Mouse (Mus musculus) ES-E14 (cell line): ENCODE measurements around the gene Qrsl1. TPM values are rescaled to one million over a fixed set of nuclear protein-coding genes. Genes with fewer than 3 reads are reported as not detected.

Source experiments
- DNase-seq: peaks from one replicate; pipeline ENCODE4 v3.0.0-alpha.2; 2013; ENCODE audit warnings: low read depth, low spot score
- H3K27ac ChIP-seq: 2 replicates; pipeline ENCODE4 v1.5.1; 2012; ENCODE audit warnings: low read depth, mild to moderate bottlenecking, low read length, moderate library complexity, mixed read lengths; ENCODE audit not compliant: poor library complexity, insufficient read depth, severe bottlenecking
- H3K36me3 ChIP-seq: 2 replicates; pipeline ENCODE4 v1.6.1; 2012; ENCODE audit warnings: mild to moderate bottlenecking, low read length, moderate library complexity, mixed read lengths; ENCODE audit not compliant: control insufficient read depth, poor library complexity, insufficient read depth, severe bottlenecking
- H3K4me1 ChIP-seq, 2 experiments: fragments of 150-350 bp in 1 of 2; sonication (generic) in 1 of 2; 2 replicates each; pipeline ENCODE4 v1.6.1; 2012; ENCODE audit warnings: low read length in 2 of 2, mild to moderate bottlenecking in 1 of 2, mixed read lengths in 1 of 2; ENCODE audit not compliant: control insufficient read depth in 2 of 2, insufficient read depth in 2 of 2, poor library complexity in 1 of 2
- H3K4me3 ChIP-seq, 2 experiments: fragments of 150-350 bp in 1 of 2; sonication (generic) in 1 of 2; 2 replicates each; pipeline ENCODE4 v1.5.1; 2012; ENCODE audit warnings: low read length in 2 of 2, low read depth in 1 of 2, mild to moderate bottlenecking in 1 of 2, mixed read lengths in 1 of 2; ENCODE audit not compliant: insufficient read depth in 1 of 2, poor library complexity in 1 of 2, severe bottlenecking in 1 of 2
- H3K9ac ChIP-seq: 2 replicates; pipeline ENCODE4 v1.6.1; 2012; ENCODE audit warnings: low read depth, mild to moderate bottlenecking, low read length, mixed read lengths; ENCODE audit not compliant: poor library complexity, insufficient read depth, severe bottlenecking
- H3K9me3 ChIP-seq: fragments of 150-350 bp; sonication (generic); 2 replicates; pipeline ENCODE4 v1.6.1; 2012; ENCODE audit warnings: low read depth, mild to moderate bottlenecking, low read length; ENCODE audit not compliant: control insufficient read depth, insufficient read depth
- CHD2 ChIP-seq: IDR thresholded peaks from 2 replicates; pipeline ENCODE4 v1.6.1; 2014; ENCODE audit warnings: mild to moderate bottlenecking, low read depth, low read length, inconsistent platforms
- HCFC1 ChIP-seq: IDR thresholded peaks from 2 replicates; pipeline ENCODE4 v1.6.1; 2012; ENCODE audit warnings: low read length, inconsistent platforms, borderline replicate concordance; ENCODE audit not compliant: insufficient read depth
- MAFK ChIP-seq: IDR thresholded peaks from 2 replicates; pipeline ENCODE4 v1.6.1; 2014; ENCODE audit warnings: mild to moderate bottlenecking, low read depth, low read length, inconsistent platforms; ENCODE audit not compliant: insufficient read depth
- ZC3H11A ChIP-seq: IDR thresholded peaks from 2 replicates; pipeline ENCODE4 v1.6.1; 2012; ENCODE audit warnings: low read depth, mild to moderate bottlenecking, inconsistent platforms, low read length, borderline replicate concordance
- ZNF384 ChIP-seq: IDR thresholded peaks from 2 replicates; pipeline ENCODE4 v1.6.1; 2012; ENCODE audit warnings: low read depth, low read length, inconsistent platforms
- in situ Hi-C, 2 experiments: fragments of 600-800 bp; cut with MboI; formaldehyde crosslinking; loops; one replicate each; pipeline ENCODE4 v1.15.1; 2025; ENCODE audit warnings: low sequenced_read_pairs in 2 of 2, inconsistent platforms in 1 of 2; ENCODE audit not compliant: unreplicated experiment in 2 of 2
- total RNA-seq: library from RNA; depleted of rRNA; stranded (reverse); fragments of 300-350 nt; gene quantifications from 2 replicates; pipeline ENCODE4 v1.2.3, GENCODE M21; 2012; rRNA removed

The Qrsl1 gene
- total RNA-seq: 24.8 and 28.9 TPM in 2 replicates

DNA sequence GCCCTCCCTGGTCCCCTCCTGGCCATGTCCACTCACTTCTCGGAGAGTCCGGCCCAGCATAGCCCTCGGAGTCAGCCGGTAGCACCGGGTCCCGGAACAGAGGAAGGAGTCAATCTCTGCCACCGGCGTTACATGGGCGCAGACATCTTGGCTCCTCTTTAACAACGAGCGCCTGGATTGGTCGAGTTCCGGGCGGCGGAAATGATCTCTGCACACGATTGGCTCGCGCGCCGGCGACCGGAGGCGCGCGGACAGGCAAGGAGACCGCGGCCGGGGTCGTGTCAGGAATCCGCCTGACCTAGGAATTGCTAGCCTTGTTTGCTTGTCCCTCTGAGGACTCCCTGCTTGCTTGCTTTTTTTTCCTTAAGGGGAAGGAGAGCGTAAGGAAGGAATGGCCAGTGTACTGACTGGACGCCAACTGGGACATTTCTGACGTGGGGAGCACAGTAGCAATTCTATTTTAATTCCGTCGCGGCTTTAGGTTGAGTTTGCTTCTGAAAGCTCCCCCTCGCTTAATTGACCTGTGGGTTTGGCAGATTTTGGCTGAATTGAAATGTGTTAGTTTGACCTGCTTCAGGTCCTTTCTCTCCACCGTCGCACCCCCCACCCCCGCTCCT is at the start of gene Qrsl1, which contains the start of gene Rtn4ip1:
Gene Qrsl1 (minus strand): TSS at position 168 of the 617 bp plus-strand sequence.
Gene Rtn4ip1 (plus strand): TSS at position 230 of the 617 bp plus-strand sequence.
- 0 out of 2 replicates have a peak, but pooled peaks cover 2% of the 10 kb centered on the region for H3K36me3 ChIP-seq
- TF ChIP-seq HCFC1 (peak; percentile 75), ZNF384 (no peak), CHD2 (peak; percentile 78), MAFK (no peak), ZC3H11A (peak; percentile 7; the same call in 1 of the 2 replicates)
- no peaks in the 10 kb centered on the region for H3K9me3 ChIP-seq
- peak; percentile 83 for DNase-seq
- peak within 1 kb of the TSS; percentile 98 for H3K9ac ChIP-seq
- peaks cover 2 to 3% of the 10 kb centered on the region in 2 experiments; a peak in 2 of 4 replicates for H3K4me1 ChIP-seq
- H3K4me3 ChIP-seq: peak within 1 kb of the TSS; percentile 96 to 99
- in situ Hi-C loops: loop anchor here in 1 of 2 experiments (25.0 kb wide), 1 partner anchor 314 kb away; the partner anchor contains the start of gene Cd24a
- H3K27ac ChIP-seq: peak within 1 kb of the TSS; percentile 87

DNA sequence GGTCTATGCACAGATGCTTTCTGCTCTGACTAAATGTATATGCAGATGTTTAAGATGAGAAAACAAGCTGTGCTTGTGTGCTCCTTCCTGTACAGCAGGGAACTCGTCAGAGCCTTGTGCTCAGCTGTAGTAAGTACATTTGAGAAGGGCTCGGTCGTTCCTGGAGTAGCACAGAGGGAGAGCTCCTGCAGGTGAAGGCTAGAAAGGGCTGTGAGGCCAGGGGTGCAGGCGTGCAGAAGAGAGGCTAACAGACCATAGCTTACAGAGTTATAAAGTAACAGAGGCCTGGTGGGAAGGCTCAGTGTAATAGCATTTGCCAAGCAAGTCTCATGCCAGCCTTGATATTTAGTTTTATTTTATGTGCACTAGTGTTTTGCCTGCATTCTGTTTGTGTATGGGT is 43.9 kb upstream of the Qrsl1 start:
- DNase-seq: no peak
- TF ChIP-seq CHD2: no peak
- TF ChIP-seq ZNF384: no peak
- TF ChIP-seq HCFC1: no peak
- Histone ChIP-seq H3K4me3 (no peak overlapping the region), H3K9ac (no peak overlapping the region), H3K4me1 (no peaks in the 10 kb centered on the region), H3K9me3 (no peaks in the 10 kb centered on the region), H3K27ac (no peak overlapping the region), H3K36me3 (peaks cover 14% of the 10 kb centered on the region; the same call in 1 of the 2 replicates)
- in situ Hi-C loops: no loop called here

GRCm38 (mm10) chr10:43943736-43944135 is 42.2 kb upstream of the Qrsl1 start:
- Histone ChIP-seq H3K27ac (no peak overlapping the region), H3K4me1 (peaks cover 5 to 7% of the 10 kb centered on the region in 2 experiments), H3K9me3 (no peaks in the 10 kb centered on the region), H3K4me3 (no peak overlapping the region), H3K36me3 (peaks cover 12% of the 10 kb centered on the region; the same call in 1 of the 2 replicates), H3K9ac (no peak overlapping the region)
- no peak for TF ChIP-seq HCFC1
- TF ChIP-seq CHD2: no peak
- no peak for TF ChIP-seq ZC3H11A
- TF ChIP-seq MAFK: no peak
- no peak for TF ChIP-seq ZNF384
- no peak for DNase-seq
- in situ Hi-C loops: no loop called here

DNA sequence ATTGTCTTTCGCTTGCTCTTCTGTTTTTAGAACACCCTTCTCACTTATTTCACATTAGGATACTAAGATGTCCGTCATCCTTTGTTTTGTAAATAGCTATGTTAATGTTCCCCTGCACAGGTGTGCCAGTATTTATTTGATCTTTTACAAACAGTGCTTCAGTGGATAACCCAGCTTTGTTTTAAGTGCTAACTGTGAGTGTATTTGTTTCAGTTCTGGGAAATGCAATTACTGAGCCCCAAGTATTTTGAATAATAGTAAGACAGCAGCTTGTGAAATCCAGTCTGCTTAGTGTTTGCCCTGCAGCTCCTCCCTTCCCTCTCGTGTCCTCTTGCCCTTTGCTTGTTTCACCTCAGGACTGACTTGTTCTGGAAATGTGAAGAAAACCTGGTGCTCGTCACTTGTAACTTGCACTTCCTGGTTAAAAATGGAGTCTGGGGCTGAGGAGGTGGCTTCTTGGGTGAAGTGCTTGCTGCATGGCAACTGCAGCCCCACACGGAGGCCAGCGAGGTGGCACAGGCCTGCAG is 37.7 kb upstream of the Qrsl1 start:
- Histone ChIP-seq H3K27ac (peak overlapping the region; percentile 76; the same call in 1 of the 2 replicates), H3K4me3 (no peak overlapping the region), H3K9me3 (no peaks in the 10 kb centered on the region), H3K4me1 (peaks cover 10% of the 10 kb centered on the region in 2 experiments), H3K36me3 (no peaks in the 10 kb centered on the region; the same call in 1 of the 2 replicates), H3K9ac (no peak overlapping the region)
- in situ Hi-C loops: no loop called here
- peak; percentile 47 for DNase-seq
- TF ChIP-seq ZC3H11A: no peak
- no peak for TF ChIP-seq MAFK
- TF ChIP-seq CHD2: 0 out of 2 replicates have a peak, but pooled peaks have one; percentile 31
- TF ChIP-seq HCFC1: no peak
